In the genomic region with DNA sequence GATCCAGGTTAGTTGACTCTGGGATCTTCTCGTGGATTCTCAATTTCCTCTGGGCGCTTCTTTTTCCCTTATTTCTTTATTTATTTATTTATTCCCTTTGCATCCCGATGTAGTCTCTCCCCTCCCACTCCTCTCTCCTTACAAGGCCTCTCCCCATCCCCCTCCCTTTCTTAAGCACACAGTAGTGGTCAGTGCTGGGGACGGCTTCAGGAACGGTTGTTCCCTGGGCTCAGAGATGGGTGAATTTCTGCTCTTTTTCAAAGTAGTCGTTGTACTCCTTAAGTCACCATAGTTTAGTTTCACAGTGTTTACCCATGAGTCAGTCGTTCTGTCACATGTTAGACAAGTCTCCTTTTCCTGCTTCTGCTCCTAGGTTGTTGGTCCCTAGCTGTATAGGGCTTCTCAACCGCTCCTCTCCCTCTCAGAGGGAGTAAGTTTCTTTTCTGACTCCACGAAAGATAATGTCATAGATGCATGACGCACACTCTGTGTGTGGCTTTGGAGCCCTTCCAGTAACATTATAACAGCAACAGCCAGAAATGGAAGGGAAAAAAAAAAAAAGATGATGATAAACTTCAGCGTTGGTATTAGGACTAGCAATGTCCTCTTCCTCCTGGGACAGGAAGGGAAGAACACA, we compare ENCODE assay signal across 20 mouse cellular contexts.
DNase-seq lines count a peak whose midpoint lies in the region; ATAC-seq and TF ChIP-seq lines count a peak whose summit lies in the region.
"Had no signal": no experiment of that assay in that cellular context is flagged by ENCODE, and none has a peak within 500 bp of the region (broad histone marks: within the 10 kb centered on the region; RNA-seq: fewer than 3 reads in every experiment).

No protein-coding gene starts in this region.

- H3K4me1 ChIP-seq in heart, postnatal 0 days (ENCODE audit: control insufficient read depth, insufficient read depth): no peaks in the 10 kb centered on the region
- H3K4me1 ChIP-seq in heart, adult 2 months (ENCODE audit: control insufficient read depth, insufficient read depth, low read length): peaks cover 2% of the 10 kb centered on the region
- no peaks in the 10 kb centered on the region for H3K4me1 ChIP-seq in midbrain, embryonic 11.5 days (ENCODE audit: control insufficient read depth, insufficient read depth, low read length)
- H3K4me1 ChIP-seq in midbrain, embryonic 16.5 days (ENCODE audit: control insufficient read depth, insufficient read depth, low read length): no peaks in the 10 kb centered on the region
- H3K4me1 ChIP-seq in intestine, embryonic 16.5 days (ENCODE audit: control insufficient read depth, insufficient read depth, low read length): peaks cover 14% of the 10 kb centered on the region
- H3K4me1 ChIP-seq: embryonic facial prominence, embryonic 15.5 days; hindbrain, embryonic 12.5 days; midbrain, embryonic 13.5 days had no signal

- intact Hi-C loops in heart, adult 2 months (cut with DNase I): no loop called here

- no peak overlapping the region for H3K27ac ChIP-seq in heart, postnatal 0 days (ENCODE audit: low read depth)
- H3K27ac ChIP-seq in heart, adult 2 months: no peak overlapping the region
- H3K27ac ChIP-seq in midbrain, embryonic 11.5 days (ENCODE audit: low read depth, low read length): no peak overlapping the region
- no peak overlapping the region for H3K27ac ChIP-seq in midbrain, embryonic 16.5 days (ENCODE audit: low read length)
- no peak overlapping the region for H3K27ac ChIP-seq in intestine, embryonic 16.5 days (ENCODE audit: low read length)
- H3K27ac ChIP-seq: embryonic facial prominence, embryonic 15.5 days; hindbrain, embryonic 12.5 days; kidney, postnatal 0 days; layer of hippocampus, adult 2 months; macrophage; midbrain, embryonic 13.5 days had no signal

- 56% methylated on average over 11 of the region's 11 CpGs for WGBS in heart, postnatal 0 days
- 51% methylated on average over 11 of the region's 11 CpGs for WGBS in heart, adult 2 months
- WGBS in midbrain, embryonic 11.5 days: 71% methylated on average over 11 of the region's 11 CpGs
- WGBS in midbrain, embryonic 16.5 days: 72% methylated on average over 11 of the region's 11 CpGs
- WGBS in intestine, embryonic 16.5 days: 58% methylated on average over 11 of the region's 11 CpGs

- TF ChIP-seq CTCF in heart, postnatal 0 days (IDR thresholded peaks at IDR 0.05; ENCODE audit: low read depth): no peak
- TF ChIP-seq CTCF in heart, adult 2 months (IDR thresholded peaks at IDR 0.05): no peak

- no peak overlapping the region for H3K4me3 ChIP-seq in heart, postnatal 0 days (ENCODE audit: low read depth, low read length)
- no peak overlapping the region for H3K4me3 ChIP-seq in heart, adult 2 months
- H3K4me3 ChIP-seq in midbrain, embryonic 11.5 days (ENCODE audit: low read depth, low read length): no peak overlapping the region
- no peak overlapping the region for H3K4me3 ChIP-seq in midbrain, embryonic 16.5 days (ENCODE audit: low read depth, low read length)
- H3K4me3 ChIP-seq in intestine, embryonic 16.5 days (ENCODE audit: low read length): no peak overlapping the region
- H3K4me3 ChIP-seq: embryonic facial prominence, embryonic 15.5 days; hindbrain, embryonic 12.5 days; layer of hippocampus, adult 2 months; midbrain, embryonic 13.5 days had no signal

- no peak overlapping the region for H3K4me2 ChIP-seq in heart, postnatal 0 days (ENCODE audit: low read depth, low read length)
- H3K4me2 ChIP-seq in midbrain, embryonic 11.5 days: no peak overlapping the region
- no peak overlapping the region for H3K4me2 ChIP-seq in midbrain, embryonic 16.5 days (ENCODE audit: low read length)
- H3K4me2 ChIP-seq in intestine, embryonic 16.5 days (ENCODE audit: low read depth, low read length): no peak overlapping the region
- H3K4me2 ChIP-seq: embryonic facial prominence, embryonic 15.5 days; hindbrain, embryonic 12.5 days; liver, embryonic 11.5 days; midbrain, embryonic 13.5 days had no signal

- no peak for TF ChIP-seq POLR2A in heart, adult 2 months (IDR thresholded peaks at IDR 0.05; ENCODE audit: insufficient read depth, low read depth, low read length)

- H3K9ac ChIP-seq in heart, postnatal 0 days (replicated peaks; ENCODE audit: low read depth, low read length): no peak overlapping the region
- H3K9ac ChIP-seq in heart, adult 2 months (ENCODE audit: low read depth, low read length): no peak overlapping the region
- no peak overlapping the region for H3K9ac ChIP-seq in midbrain, embryonic 11.5 days (ENCODE audit: low read length)
- H3K9ac ChIP-seq in midbrain, embryonic 16.5 days (ENCODE audit: low read depth, low read length): no peak overlapping the region
- H3K9ac ChIP-seq in intestine, embryonic 16.5 days (ENCODE audit: low read depth, low read length): no peak overlapping the region
- H3K9ac ChIP-seq: embryonic facial prominence, embryonic 15.5 days; hindbrain, embryonic 12.5 days; midbrain, embryonic 13.5 days had no signal

- DNase-seq in heart, postnatal 0 days (ENCODE audit: low spot score): peak; percentile 21
- DNase-seq in heart, adult 2 months: no peak
- peak; percentile 69 for DNase-seq in midbrain, embryonic 11.5 days (ENCODE audit: low spot score, missing footprints)
- DNase-seq in kidney, adult 18-20 months: no peak
- DNase-seq: cerebellum, postnatal 10 days; embryo, embryonic 11 days; left cerebral cortex, postnatal 4 days; right cerebral cortex, postnatal 4 days had no signal

- no peaks in the 10 kb centered on the region for H3K27me3 ChIP-seq in heart, postnatal 0 days (ENCODE audit: control insufficient read depth, insufficient read depth, low read length)
- H3K27me3 ChIP-seq in heart, adult 2 months (ENCODE audit: control insufficient read depth, insufficient read depth, low read length): no peaks in the 10 kb centered on the region
- H3K27me3 ChIP-seq in midbrain, embryonic 11.5 days (ENCODE audit: control insufficient read depth, insufficient read depth, low read length): no peaks in the 10 kb centered on the region
- no peaks in the 10 kb centered on the region for H3K27me3 ChIP-seq in midbrain, embryonic 16.5 days (ENCODE audit: control insufficient read depth, insufficient read depth, low read depth, low read length)
- H3K27me3 ChIP-seq in intestine, embryonic 16.5 days (replicated peaks; ENCODE audit: control insufficient read depth, insufficient read depth, low read length): no peaks in the 10 kb centered on the region
- H3K27me3 ChIP-seq: embryonic facial prominence, embryonic 15.5 days; hindbrain, embryonic 12.5 days; midbrain, embryonic 13.5 days had no signal

- TF ChIP-seq EP300 in heart, postnatal 0 days (IDR thresholded peaks at IDR 0.05; ENCODE audit: low read depth): no peak
- TF ChIP-seq EP300 in heart, adult 2 months (IDR thresholded peaks at IDR 0.05; ENCODE audit: insufficient read depth, low read depth, low read length): no peak

- H3K9me3 ChIP-seq in heart, postnatal 0 days (replicated peaks; ENCODE audit: control insufficient read depth, low read length): no peaks in the 10 kb centered on the region
- H3K9me3 ChIP-seq in midbrain, embryonic 11.5 days (ENCODE audit: control insufficient read depth, low read length): no peaks in the 10 kb centered on the region
- H3K9me3 ChIP-seq in midbrain, embryonic 16.5 days (replicated peaks; ENCODE audit: control insufficient read depth, low read length, poor library complexity, severe bottlenecking): no peaks in the 10 kb centered on the region
- H3K9me3 ChIP-seq in intestine, embryonic 16.5 days (ENCODE audit: control insufficient read depth, low read length): no peaks in the 10 kb centered on the region
- H3K9me3 ChIP-seq: embryonic facial prominence, embryonic 15.5 days; hindbrain, embryonic 12.5 days; midbrain, embryonic 13.5 days had no signal

- no peaks in the 10 kb centered on the region for H3K36me3 ChIP-seq in heart, postnatal 0 days (replicated peaks; ENCODE audit: control insufficient read depth, insufficient read depth, low read length)
- no peaks in the 10 kb centered on the region for H3K36me3 ChIP-seq in heart, adult 2 months (ENCODE audit: control insufficient read depth, insufficient read depth, low read length)
- H3K36me3 ChIP-seq in midbrain, embryonic 11.5 days (ENCODE audit: control insufficient read depth, insufficient read depth, low read length): no peaks in the 10 kb centered on the region
- H3K36me3 ChIP-seq in midbrain, embryonic 16.5 days (ENCODE audit: control insufficient read depth, insufficient read depth, low read length): no peaks in the 10 kb centered on the region
- no peaks in the 10 kb centered on the region for H3K36me3 ChIP-seq in intestine, embryonic 16.5 days (ENCODE audit: control insufficient read depth, insufficient read depth, low read length)
- H3K36me3 ChIP-seq: embryonic facial prominence, embryonic 15.5 days; G1E; hindbrain, embryonic 12.5 days; midbrain, embryonic 13.5 days had no signal

- no peaks in the 10 kb centered on the region for H3K79me2 ChIP-seq in heart, adult 2 months (replicated peaks; ENCODE audit: control insufficient read depth, insufficient read depth, low read length)

- no peak; the same call in 1 of the 2 replicates for ATAC-seq in heart, postnatal 0 days (ENCODE audit: insufficient read depth, low read depth)
- ATAC-seq in midbrain, embryonic 11.5 days (ENCODE audit: low FRiP score): no peak
- ATAC-seq in midbrain, embryonic 16.5 days: no peak
- peak; percentile 36 to 46; a peak in 3 of 4 replicates for ATAC-seq in hematopoietic stem cell, adult 5-6 weeks (replicated peaks in 1 of 2; ENCODE audit: insufficient read depth in 1 of 2, low FRiP score in 2 of 2, low TSS enrichment in 1 of 2, low read depth in 1 of 2, poor library complexity in 2 of 2, severe bottlenecking in 2 of 2)
- no peak for ATAC-seq in intestine, embryonic 16.5 days
- ATAC-seq: inflammation-experienced regulatory T-cells, adult 6 months; midbrain, embryonic 13.5 days had no signal

Comparison
In these comparisons a context has a peak if more than half of its experiments do, and no peak if none do; other contexts are left out.
1. DNase-seq: peak in heart, postnatal 0 days (single experiment) and midbrain, embryonic 11.5 days (single experiment); none in heart, adult 2 months (0 of 2) and kidney, adult 18-20 months (single experiment).
2. ATAC-seq: peak in hematopoietic stem cell, adult 5-6 weeks (2 of 2); none in heart, postnatal 0 days (single experiment), midbrain, embryonic 11.5 days (single experiment), midbrain, embryonic 16.5 days (single experiment) and intestine, embryonic 16.5 days (single experiment).